Mouse (Mus musculus) natural killer cell, adult 2 months (primary cell): ENCODE data around the gene Ddah2.

Experiments
- DNase-seq, 2 experiments: peaks; one replicate each; pipeline ENCODE4 v3.0.0; 2022; ENCODE audit warnings: low spot score in 2 of 2

The Ddah2 gene

DNA sequence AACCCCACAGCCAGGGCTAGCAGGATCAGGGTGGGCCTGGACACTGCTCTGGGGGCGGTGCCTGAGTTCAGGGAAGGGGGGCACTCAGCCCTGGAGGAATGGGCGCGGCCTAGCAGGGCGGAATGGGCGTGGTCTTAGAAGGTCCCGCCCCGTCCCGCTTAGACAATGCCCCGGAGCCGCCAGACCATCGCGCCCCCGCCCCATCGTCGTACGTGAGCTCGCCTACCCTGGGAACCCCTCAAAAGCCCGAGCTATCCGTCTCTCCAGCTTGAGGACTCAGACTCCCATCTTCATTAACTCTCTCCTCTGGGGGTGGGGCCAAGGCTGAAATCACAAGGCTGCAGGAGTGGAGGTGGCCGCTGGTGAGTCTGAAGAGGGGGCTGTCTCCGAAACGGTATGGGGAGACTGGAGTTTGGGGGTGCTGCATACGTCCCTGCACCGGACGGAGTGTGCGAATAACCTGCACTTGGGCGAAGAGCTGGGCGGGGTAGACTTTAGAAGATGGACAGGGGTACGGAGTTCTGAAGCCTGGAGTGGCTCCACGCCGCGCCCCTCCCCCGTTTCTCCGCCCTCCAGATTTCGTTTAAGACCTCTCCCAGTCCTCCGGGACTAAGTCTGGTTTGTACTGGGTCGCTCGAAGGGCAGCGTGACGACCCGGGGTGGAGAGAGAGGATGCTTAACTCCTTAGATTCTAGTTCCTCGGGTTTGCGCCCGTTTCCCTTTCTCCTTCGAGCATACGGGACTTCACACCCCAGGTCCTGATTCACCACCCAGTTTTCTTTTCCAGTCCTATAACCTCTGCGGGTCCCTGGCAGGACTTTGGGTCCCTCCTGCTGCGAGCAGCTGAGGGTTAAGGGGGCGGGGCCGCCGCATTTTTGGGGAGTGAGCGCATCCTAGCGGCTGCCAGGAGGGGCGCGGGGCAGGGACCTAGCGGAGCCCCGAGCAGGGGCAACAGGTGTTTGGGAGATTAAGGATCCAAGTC lies at the start of gene Ddah2:
Gene Ddah2 (plus strand): TSS at position 125 of the 982 bp plus-strand sequence.
- DNase-seq: peak; percentile 72 to 86

DNA sequence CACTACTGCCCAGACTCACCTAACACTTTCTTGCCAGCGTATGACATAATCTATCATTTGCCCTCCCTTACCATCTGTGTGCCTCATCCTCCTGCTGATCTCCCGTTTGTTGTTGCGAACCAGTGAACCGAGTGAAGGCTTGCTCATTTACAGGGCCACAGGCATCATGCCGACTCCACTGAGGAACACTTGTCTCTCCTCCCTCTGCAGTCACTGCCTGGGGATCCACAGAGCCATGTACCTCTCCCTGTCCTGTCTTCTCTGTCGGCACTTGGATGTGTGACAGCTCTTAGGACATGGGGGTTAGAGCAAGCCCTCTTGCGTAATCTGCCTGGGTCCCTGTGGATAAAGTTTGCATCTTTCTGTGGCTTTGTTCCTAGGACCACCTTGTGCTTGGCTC lies 49.2 kb upstream of the Ddah2 start:
- no peak for DNase-seq

GRCm38 (mm10) chr17:35011440-35011839 lies 47.4 kb upstream of the Ddah2 start:
- no peak for DNase-seq

DNA sequence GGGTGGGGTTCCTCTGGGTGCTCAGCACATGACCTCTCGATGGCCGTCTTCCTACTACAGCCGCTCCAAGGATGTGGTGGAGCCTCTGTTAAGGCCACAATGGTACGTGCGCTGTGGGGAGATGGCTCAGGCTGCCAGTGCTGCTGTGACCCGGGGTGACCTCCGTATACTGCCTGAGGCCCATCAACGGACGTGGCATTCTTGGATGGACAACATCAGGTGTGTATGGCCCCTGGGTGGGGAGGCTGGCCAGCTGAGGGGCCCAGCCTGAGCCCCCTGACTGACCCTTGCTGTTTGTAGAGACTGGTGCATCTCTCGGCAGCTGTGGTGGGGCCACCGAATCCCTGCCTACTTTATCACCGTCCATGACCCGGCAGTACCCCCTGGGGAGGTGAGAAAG lies 46.4 kb upstream of the Ddah2 start:
- no peak for DNase-seq

DNA sequence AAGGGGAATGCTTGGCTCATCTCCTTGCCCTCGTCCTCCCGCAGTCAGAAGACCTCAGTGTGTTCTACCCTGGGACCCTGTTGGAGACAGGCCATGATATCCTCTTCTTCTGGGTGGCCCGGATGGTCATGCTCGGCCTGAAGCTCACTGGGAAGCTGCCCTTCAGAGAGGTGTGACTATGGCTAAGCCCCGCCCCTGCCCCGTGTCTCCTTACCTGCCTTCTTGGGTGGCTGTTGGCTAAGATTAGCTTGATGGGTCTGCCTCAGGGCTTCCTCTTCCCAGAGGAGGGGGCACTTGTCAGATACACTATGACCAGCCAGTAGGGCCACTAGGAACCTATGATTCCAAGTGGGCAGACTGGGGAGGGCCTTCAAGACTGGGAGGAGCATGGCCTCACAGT lies 45.6 kb upstream of the Ddah2 start:
- no peak for DNase-seq

DNA sequence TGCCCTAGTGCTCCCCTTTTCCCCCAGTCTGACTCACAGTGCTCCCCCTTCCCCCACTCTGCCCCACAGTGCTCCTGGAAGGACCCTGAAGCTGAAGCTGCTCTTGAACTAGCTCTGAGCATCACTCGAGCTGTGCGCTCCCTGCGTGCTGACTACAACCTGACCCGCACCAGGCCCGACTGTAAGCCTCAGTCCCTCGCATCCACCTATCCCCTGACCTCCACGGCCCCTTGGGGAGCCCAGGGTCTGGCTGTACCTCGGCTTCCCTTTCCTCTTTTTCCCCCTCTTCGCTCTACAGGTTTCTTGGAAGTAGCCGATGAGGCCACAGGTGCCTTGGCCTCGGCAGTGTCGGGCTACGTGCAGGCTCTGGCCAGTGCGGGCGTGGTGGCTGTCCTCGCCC lies 43.5 kb upstream of the Ddah2 start:
- no peak for DNase-seq

DNA sequence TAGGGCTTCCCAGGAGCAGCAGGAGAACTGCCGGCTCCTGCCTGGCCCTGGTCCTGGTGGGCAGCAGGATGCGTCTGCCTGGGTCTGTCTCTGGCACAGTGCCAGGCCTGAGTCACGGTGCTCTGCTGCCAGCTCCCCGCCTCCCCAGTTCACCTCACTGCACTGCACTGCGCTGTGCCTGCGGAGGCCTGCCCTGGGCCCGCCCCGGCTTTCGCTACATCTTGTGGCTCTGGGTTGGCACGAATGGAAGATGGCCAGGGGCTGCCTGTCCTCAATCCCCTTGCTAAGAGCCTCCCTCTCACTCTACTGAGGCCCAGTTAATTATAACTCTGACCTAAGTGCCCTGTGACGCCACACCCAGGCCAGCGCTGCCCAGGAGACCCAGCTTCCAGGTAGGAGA lies 42.5 kb upstream of the Ddah2 start, which contains the start of gene Vwa7:
Gene Vwa7 (plus strand): TSS at position 204 of the 400 bp plus-strand sequence.
- no peak for DNase-seq

DNA sequence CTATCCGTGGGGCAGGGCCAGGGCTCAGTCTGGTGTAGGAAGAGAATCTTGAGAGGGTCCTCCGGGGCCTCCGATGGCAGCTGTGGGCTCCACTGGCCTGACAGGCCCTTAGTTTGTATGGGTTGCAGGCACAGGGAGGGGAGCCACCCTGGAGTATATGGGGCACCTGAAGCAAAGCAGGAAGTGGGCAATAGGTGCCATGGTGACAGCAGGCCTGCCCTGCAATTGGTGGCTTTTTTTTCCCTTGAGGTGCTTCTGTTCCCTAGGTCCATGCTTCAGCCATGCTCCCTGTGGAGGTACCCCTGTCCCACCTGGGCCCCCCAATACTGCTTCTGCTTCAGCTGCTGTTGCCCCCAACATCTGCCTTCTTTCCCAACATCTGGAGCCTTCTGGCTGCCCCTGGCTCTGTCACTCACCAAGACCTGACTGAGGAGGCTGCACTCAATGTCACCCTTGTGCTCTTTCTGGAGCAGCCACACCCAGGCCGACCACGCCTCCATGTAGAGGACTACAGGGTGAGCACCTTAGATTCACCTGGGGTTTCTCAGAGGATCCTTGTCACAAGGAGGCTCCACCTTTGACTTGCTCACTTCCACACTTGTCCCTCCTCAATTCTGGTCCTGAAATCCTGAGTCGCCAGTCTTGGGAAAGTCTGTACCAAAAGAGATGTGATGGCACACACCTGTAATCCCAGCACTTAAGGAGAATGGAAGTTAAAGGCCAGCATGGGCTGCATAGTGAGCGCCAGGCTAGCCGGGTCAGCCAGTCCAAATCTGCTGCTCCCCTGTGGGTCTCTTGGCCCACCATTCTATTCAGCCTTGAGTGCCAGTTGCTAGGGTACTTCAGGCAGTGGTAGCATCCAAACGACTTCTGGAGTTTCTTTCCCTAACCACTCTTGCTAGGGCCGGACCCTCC lies 41.8 kb upstream of the Ddah2 start:
- DNase-seq: no peak

DNA sequence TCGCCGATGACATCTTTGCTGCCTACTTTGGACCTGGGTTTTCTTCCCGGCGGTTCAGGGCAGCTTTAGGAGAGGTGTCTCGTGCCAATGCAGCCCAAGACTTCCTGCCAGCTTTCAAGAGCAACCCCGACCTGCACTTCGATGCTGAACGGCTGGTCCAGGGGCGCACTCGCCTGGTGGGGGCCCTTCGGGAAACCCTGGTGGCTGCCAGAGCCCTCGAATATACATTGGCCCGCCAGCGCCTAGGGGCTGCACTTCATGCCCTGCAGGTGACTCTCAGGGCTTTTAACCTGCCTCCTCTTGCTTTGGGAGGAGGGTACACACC lies 41.2 kb upstream of the Ddah2 start:
- no peak for DNase-seq

GRCm38 (mm10) chr17:35018171-35018570 lies 40.7 kb upstream of the Ddah2 start:
- DNase-seq: no peak

DNA sequence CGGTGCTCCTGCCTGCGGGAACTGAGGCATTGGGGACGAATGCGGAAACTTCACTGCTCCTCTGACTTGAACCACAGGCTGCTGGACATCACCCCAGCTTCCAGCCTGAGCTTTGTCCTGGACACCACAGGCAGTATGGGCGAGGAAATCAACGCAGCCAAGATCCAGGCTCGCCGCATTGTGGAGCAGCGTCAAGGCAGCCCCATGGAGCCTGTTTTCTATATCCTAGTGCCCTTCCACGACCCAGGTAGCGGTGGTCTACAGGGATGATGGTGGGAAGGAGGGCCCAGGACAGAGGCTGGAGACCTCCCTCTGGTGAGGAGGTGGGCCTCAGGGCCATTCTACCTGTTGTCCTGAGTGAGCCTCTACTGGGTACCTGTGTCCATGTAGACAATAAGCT lies 38.9 kb upstream of the Ddah2 start:
- no peak for DNase-seq

- no peak for DNase-seq
Observed at GRCm38 (mm10) chr17:35020551-35020950, 38.3 kb upstream of the Ddah2 start.

GRCm38 (mm10) chr17:35021163-35021808 lies 37.5 kb upstream of the Ddah2 start:
- DNase-seq: peak; percentile 74 to 84

DNA sequence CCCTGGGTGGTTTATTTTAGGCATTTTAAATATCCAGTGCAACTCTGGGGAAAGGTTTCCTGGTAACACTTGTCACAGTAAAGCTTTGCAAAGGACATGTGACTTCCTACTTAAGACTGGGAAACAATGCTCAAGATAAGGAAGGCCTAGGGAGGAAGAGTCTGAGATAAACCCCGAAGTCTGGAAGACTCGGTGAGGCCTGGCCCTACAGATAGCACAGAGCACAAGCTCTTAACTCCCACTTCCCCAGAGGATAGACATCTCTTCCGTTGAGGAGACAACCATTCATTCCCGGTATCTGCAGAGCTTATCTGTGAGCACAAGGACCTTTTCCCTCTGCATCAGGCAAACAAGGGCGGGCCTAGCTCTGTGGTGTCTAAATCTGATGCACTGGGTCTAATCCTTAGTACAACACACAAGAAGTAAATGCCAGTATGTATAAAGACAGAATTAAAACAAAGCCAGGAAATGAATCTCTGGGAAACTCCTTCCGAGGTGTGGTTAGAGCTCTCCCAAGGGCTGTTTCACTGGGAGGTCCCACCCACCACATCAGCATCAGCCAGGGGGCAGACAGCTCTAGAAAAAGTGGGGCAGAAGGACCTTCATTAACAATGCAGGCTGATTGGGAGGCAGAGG lies 36.9 kb upstream of the Ddah2 start:
- DNase-seq: no peak

GRCm38 (mm10) chr17:35022541-35023060 lies 36.2 kb upstream of the Ddah2 start:
- no peak for DNase-seq

GRCm38 (mm10) chr17:35023221-35023620 lies 35.6 kb upstream of the Ddah2 start:
- DNase-seq: no peak

DNA sequence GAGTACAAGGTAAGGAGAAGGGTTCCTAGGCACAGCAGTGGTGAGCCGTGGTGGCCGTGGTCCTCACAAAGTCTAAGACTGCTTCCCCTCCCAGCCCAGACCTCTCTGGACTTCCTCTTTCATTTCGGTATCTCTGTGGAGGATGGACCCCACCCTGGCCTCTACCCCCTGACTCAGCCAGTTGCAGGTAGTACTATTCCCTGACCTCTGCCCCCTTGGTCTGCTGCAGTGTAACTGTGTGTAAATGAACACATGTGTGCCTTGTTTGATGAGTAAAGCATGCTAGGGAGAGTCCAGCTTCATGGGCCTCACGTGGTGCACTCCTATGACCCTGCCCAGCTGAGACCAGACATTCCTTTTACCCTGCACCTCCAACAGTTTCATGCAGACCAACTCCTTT lies 35.1 kb upstream of the Ddah2 start:
- no peak for DNase-seq

DNA sequence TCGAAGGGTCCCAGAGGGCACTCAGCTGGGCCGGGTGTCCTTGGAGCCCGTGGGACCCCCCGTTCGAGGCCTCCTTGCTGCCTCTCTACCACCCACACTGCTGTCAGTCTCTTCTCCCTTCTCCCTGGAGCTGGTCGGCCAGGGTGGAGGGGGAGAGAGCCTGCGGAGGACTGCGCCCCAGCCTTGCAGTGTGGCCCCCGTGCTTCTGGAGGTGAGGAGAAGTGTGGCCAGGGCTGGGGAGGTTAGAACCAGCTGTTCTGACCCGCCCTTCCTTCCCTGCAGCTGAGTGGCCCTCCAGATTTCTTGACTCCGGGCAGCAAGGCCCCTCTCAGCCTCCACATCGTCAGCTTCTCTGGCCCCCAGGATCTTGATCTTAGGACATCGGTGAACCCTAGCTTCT lies 34.6 kb upstream of the Ddah2 start:
- no peak for DNase-seq

DNA sequence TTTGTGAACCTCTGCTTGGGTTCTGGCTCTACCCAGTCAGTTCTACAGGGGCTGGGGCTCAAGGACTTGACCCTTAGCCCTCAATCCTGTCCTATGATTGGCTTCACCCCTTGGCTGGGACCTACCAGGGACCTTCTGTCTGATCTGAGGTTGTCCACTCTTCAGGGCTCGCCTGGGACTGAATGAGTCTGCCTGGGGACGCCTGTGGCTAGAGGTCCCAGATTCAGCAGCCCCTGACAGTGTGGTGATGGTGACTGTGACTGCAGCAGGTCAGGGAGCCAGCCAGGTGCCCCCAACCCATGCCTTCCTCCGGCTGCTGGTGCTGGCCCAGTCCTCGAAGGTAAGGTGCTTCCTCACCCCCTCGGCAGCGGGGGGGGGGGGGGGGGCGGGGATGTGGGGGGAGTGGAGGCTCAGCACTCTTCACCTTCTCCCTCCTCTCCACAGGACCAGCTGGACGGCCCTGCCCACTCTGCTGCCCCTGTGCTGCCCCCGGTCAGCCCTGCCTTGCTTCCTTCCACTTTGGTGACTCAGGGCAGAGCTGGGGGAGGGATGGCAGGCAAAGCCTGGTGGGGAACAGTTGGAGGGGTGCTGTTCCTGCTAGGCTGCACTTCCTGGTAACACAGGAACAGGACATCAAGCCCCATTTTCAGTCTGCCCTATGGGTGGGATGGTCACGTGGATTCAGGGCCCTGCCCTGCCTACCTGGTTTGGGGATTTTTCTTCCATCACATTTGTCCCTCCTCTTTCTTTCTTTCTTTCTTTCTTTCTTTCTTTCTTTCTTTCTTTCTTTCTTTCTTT lies 33.9 kb upstream of the Ddah2 start:
- no peak for DNase-seq

- DNase-seq: no peak
Observed at GRCm38 (mm10) chr17:35026206-35026605, 32.6 kb upstream of the Ddah2 start.
